Mouse (Mus musculus) large intestine, adult 2 months (tissue): ENCODE data around the gene Gm11634. TPM values are rescaled to one million over a fixed set of nuclear protein-coding genes. Genes with fewer than 3 reads are reported as not detected.

Experiments used
- DNase-seq: peaks from one replicate; pipeline ENCODE4 v3.0.0-alpha.2; 2012; ENCODE audit warnings: low read depth, low spot score
- WGBS: fragments of 180-500 bp; shearing (Covaris S2); methylation state at CpG from one replicate; pipeline ENCODE4 v1.1.7; 2018; 5-methylcytosine and 5-hydroxymethylcytosine counted together
- polyA plus RNA-seq: library from polyadenylated mRNA; depleted of rRNA; stranded (reverse); fragments of >200 nt; gene quantifications from 2 replicates; pipeline ENCODE4 v1.2.3, GENCODE M21; 2012; rRNA removed

Gene Gm11634
- polyA plus RNA-seq, 1 experiment: not detected

DNA sequence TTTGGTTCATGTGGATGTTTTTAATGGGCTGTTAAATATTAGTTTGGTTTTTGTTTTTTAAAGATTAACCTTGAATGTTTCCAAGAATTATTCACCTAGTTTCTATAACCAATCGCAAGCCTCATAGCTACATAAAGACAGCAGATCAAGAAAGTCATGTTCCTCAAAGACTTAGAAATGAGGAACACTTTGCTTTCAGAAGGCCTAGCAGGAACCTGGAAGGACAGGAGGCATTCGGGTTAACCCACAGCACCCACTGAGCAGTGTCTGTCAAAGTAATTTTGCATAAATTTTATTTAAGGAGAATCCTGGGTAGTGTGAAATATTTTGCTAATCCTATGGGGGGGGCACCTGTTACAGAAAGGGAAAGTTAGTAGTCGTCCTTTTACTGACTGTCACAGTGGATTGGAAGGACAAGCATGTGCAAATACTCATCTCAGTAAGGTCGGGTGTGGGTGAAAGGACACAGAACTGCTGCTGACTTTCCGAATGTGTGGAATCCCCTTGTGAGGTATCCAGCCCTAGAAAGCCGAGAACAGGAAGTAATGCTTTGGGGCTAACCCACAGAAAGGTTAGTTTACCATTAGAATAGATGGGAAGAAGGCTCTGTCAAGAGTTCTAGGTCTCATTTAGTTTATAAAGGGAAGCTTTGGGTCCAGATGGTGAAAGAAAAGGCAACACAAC lies 17.8 kb downstream of the Gm11634 start:
- DNase-seq: no peak
- WGBS: 67% methylated on average over 6 of the region's 6 CpGs

DNA sequence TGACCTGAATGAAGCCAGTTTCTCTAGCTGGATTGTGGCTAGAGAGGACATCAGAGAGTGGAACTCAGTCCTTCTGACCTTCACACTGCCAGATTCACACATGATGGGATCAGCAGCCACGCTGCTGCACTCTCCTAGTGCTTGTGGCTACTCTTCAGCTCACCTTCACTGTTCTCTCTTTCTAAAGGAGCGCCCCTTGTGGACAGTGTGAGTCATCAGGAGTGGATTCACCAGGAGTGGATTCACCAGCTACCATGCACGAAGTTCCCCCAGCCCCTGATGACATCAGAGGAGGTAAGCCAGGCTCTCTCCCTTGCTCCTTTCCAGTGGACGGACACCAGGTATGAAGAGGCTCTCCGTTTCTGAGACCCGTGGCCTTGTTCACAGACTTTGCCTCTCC lies 22.9 kb downstream of the Gm11634 start:
- no peak for DNase-seq
- 79% methylated on average over 6 of the region's 6 CpGs for WGBS

DNA sequence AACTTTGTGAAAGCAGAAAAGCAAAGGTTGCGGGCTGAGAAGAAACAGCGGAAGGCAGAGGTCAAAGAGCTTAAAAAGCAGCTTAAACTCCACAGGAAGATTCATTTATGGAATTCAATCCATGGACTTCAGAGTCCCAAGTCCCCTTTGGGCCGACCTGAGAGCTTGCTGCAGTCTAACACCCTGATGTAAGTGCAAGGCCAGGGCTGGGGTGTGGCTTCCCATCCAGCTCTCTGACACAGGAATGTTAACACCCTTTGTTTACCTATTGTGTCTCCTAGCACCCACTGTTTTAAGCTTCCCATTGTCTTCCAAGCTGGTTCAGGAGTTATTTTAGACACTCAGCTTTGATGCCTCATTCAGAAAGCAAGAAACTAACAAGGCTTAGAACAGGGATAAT lies 30.6 kb downstream of the Gm11634 start:
- peak; percentile 42 for DNase-seq
- WGBS: 51% methylated on average over 3 of the region's 3 CpGs

DNA sequence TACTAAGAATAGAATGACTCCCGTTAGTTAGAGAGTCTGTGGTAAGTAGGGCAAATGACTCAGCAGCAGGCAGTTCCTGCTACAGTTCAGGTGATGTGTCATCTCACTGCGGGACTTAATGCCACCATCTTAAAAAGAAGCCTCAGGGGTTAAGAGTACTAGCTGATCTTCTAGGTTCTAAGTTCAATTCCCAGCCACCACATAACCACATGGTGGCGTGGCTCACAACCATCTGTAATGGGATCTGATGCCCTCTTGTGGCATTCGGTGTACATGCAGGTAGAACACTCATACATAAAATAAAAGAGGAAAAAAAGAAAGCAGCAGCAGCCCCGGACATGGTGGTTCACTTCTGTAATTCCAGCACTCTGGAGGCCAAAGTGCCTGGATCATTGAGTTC lies 36.7 kb downstream of the Gm11634 start:
- DNase-seq: no peak
- 20% methylated on average over 5 of the region's 5 CpGs for WGBS

DNA sequence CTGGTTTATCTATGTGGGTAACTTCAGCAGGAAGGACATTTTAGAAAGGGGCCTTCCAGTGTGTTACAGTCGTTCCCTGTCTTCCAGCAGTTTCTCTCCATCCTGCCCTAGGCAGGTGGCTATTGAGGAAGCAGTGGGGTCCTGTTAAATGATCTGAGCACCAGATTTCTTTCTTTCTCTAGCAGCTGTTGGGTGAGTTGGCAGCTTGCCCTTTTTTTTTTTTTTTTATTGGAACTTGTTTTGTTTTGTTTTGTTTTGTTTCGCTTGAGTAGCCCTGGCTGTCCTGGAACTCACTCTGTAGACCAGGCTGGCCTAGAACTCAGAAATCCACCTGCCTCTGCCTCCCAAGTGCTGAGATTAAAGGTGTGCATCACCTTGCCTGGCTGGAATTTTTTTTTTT lies 42.1 kb downstream of the Gm11634 start:
- WGBS: 24% methylated on average over 2 of the region's 2 CpGs
- DNase-seq: no peak

DNA sequence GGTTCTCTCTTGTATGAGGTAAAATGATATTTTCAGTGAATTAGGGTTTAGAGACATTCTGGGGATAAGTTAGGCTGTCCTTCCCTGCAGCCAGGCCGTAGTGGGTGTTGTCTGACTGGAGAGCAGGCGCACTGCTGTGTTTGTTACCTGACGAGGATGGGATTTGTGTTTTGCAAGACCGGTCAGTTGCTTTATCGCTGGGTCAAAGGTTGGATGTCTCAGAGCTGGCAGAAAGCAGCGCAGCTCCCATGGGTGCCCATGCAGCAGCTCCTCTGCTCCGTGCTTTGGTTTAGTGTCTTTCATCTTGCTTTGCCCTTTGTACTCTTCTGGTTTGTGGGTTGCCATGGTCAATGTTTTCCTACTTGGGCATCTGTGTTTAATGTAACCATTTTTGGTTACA lies 42.5 kb downstream of the Gm11634 start:
- WGBS: 44% methylated on average over 7 of the region's 7 CpGs
- DNase-seq: peak; percentile 39

DNA sequence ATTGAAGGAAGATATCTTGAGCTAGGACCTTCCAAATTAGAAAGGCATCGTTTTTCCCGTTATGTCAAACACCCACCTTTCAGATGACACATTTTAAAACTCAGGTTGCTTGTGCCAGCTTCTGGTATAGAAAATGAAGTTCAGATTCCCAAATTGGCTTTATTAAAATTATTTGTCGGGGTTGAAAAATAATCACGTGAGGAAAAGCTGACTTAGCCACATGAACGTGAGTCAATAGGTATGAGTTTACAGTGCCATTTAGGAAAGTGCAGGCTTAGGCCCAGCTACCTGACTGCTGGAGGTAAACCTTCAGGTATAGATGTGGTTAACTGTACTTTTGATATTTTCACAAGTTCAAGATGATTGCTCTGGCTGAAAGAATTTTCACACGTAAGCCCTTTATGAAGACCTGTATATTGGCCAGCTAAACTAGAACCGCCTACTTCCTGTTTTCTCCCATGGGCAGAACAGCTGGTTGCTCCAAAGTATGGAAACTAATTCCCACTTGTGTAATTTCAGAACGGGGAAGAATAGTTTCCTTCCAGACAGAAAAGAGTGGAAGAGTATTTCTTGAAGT lies 45.6 kb downstream of the Gm11634 start:
- WGBS: 1% methylated on average over 8 of the region's 8 CpGs
- DNase-seq: peak; percentile 35

DNA sequence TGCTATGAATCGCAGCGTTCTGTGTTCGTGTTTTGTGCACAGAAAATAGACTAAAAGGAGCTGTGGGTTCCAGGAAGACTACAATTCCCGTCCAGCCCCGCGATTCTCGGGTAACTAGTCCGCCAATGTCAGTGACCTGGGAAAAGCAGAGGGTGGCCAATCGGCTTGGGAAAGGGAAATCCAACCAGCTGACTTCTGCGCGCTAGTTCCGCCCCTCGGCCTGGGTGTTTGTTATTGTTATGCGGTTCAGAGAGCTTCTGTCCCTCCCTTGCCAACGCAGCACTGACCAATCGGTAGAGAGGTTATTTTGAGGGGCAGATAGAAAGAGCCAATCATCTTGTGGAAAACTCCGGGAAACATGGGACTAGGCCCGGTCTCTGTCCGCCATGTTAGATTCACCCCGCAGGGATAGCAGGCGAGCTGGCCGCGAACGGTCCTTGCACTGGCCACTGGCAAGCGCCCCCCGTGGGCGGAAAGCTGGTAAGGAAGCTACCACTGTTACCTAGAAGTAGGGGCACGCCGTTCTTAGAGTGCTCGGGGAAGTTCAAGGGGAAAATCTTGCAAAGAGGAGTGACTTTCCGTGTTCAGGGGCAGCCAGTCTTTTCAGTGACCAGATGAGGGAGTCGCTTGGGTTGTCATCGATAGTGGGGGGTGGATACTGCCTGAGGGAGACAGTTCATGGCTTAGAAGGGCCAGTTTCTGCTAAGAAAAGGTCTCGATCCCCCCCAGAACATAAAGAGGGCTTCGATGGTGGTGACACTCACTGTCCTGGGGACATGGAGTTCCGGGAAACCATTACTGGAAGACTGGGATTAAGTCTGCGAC lies 46.4 kb downstream of the Gm11634 start:
- peak; percentile 100 for DNase-seq
- WGBS: under 1% methylated on average over 37 of the region's 37 CpGs

DNA sequence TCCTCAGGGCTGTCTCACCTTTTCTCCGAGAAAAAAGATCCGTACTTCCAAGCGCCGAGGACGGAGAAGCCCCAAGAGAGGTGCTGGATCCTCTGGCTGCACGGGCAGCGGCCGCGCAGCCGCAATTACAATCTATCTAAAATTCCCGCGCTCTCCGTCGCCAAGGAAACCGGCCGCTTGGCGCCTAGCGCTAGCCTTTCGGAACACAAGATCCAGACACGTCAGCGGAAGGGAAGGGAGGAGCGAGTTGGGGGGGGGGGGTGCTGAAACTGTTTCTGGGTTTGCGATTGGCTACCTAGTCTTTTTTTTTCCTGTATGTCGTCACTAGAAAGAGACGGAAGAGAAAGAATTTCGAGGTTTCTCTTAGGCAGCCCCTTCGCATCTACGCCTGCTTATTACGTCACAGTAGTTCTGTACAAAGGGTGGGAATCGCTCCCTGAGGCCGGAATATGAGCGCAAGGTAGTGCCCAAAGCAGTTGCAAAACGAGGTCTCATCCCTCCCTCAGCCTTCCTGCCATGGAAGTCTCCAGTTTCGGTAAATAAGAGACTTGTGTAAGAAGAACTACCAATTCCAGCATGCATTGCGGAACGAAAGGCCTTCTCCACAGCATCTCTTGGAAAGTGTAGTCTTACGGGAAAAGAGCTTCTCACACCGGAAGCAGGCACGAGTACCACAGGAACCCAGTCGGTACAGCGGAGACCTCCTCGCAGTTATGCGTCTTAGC lies 47.1 kb downstream of the Gm11634 start, which contains the start of the genes Brca1 and Nbr1:
TSS of gene Brca1 (minus strand) at position 205 of the 725 bp plus-strand sequence.
TSS of gene Nbr1 (plus strand) at position 399 of the 725 bp plus-strand sequence.
- WGBS: under 1% methylated on average over 43 of the region's 43 CpGs
- DNase-seq: peak; percentile 96

DNA sequence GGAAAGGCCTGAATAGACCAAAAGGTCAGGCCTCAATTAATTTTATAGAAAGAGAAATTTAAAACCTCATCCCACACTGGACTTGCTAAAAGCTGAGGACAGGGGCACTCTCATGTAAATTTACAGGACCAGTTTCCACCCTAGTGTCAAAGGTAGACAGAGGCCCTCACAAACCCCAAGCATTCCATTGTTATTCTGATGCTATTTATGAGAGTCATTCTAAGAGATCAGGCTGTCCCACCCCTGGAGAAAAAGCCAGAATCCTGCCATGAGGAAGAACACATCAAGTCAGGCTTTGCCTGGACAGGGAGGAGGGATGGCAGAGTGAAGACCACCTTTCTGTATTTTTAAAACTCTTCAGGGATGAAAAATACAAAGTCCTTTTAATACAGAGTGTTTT lies 50.5 kb downstream of the Gm11634 start:
- no peak for DNase-seq

DNA sequence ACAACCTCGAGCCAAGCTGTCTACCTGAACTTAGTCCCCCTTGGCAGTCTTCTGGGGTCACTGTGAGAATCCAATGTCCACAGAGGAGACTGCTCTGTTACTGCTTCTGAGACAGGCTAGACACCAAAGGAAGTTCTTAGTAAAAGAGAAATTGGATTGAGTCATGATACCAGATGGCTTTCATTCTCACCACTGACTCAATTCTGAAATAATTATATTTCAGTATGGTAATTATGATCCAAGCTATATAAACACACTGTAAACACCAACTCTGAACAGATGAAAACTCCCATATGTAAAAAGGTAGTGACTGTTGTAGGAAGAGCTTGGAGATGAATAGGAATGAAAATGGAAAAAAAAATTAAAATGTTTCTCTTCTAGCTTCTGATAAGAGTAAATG lies 54.9 kb downstream of the Gm11634 start:
- WGBS: 37% methylated on average over 1 of the region's 1 CpGs
- DNase-seq: no peak

Other genes starting within 250 kb of the Gm11634 start
- 5.1 and 20.6 TPM in 2 replicates for gene G6pc, start 231.7 kb downstream of the Gm11634 start, polyA plus RNA-seq
- gene Aarsd1, start 181.6 kb downstream of the Gm11634 start, polyA plus RNA-seq: 17.0 and 17.9 TPM in 2 replicates
- gene Gm27029, start 174.5 kb downstream of the Gm11634 start, polyA plus RNA-seq: 0.32 and 0.41 TPM in 2 replicates
- 19.7 and 23.6 TPM in 2 replicates for gene Rundc1, start 174.2 kb downstream of the Gm11634 start, polyA plus RNA-seq
- gene Ptges3l, start 173.9 kb downstream of the Gm11634 start, polyA plus RNA-seq: 1.8 and 3.2 TPM in 2 replicates
- gene Rpl27, start 157.0 kb downstream of the Gm11634 start, polyA plus RNA-seq: 386 and 502 TPM in 2 replicates
- gene Ifi35, start 150.8 kb downstream of the Gm11634 start, polyA plus RNA-seq: 96.2 and 146 TPM in 2 replicates
- 13.4 and 20.2 TPM in 2 replicates for gene Rnd2, start 134.3 kb downstream of the Gm11634 start, polyA plus RNA-seq
- gene Vat1, start 133.0 kb downstream of the Gm11634 start, polyA plus RNA-seq: 90.6 and 140 TPM in 2 replicates
- 1.3 and 2.1 TPM in 2 replicates for gene Brca1, start 47.3 kb downstream of the Gm11634 start, polyA plus RNA-seq
- 58.9 and 105 TPM in 2 replicates for gene Nbr1, start 47.1 kb downstream of the Gm11634 start, polyA plus RNA-seq
- gene Tmem106a, start 17.0 kb downstream of the Gm11634 start, polyA plus RNA-seq: 112 and 164 TPM in 2 replicates
- gene Rdm1, start 27.9 kb upstream of the Gm11634 start, polyA plus RNA-seq: 26.1 and 26.7 TPM in 2 replicates
- gene Arl4d, start 66.3 kb upstream of the Gm11634 start, polyA plus RNA-seq: 26.3 and 36.9 TPM in 2 replicates
- 12.0 and 13.0 TPM in 2 replicates for gene Dhx8, start 133.7 kb upstream of the Gm11634 start, polyA plus RNA-seq
- 1.3 and 1.8 TPM in 2 replicates for gene Etv4, start 186.1 kb upstream of the Gm11634 start, polyA plus RNA-seq